ENCODE assay signal across 13 mouse cellular contexts in the genomic region with DNA sequence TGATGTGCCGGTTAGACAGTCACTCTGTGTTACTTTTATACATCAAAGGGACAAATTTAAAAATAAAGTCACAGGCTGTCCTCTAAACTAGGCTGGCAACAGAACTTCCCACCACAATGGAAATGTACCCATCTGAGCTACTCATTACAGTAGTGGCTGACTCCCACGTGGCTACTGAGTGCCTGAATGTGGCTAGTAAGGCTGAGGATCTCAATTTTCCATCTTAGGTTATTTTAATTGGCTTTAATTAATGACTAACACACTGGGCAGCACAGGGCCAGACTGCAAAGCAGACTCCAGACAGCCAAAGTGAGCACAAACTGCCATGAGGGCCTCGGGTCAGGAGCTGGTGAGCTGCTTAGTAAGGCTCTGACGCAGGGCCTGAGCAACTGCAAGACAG. TPM values are rescaled to one million over a fixed set of nuclear protein-coding genes. Genes with fewer than 3 reads are reported as not detected.
DNase-seq lines count a peak whose midpoint lies in the region; ATAC-seq lines count a peak whose summit lies in the region.
"Had no signal": no experiment of that assay in that cellular context is flagged by ENCODE, and none has a peak within 500 bp of the region (broad histone marks: within the 10 kb centered on the region; RNA-seq: fewer than 3 reads in every experiment).

No protein-coding gene starts in this region.

- ATAC-seq in megakaryocyte progenitor cell, adult 5-6 weeks (replicated peaks; ENCODE audit: poor library complexity): no peak

- peak; percentile 26 to 57 for DNase-seq in frontal cortex, postnatal 36 days (ENCODE audit: low spot score in 2 of 2)
- DNase-seq in frontal cortex, adult 2 months (ENCODE audit: extremely low spot score in 1 of 2, low spot score in 1 of 2): no peak
- peak; percentile 34 to 36 for DNase-seq in layer of hippocampus, postnatal 36 days
- DNase-seq in layer of hippocampus, adult 9-10 months (ENCODE audit: low spot score): no peak
- peak; percentile 60 for DNase-seq in brain, adult 2 months (ENCODE audit: low read depth, low spot score)
- DNase-seq in kidney, postnatal 4 days: peak; percentile 30 to 54
- no peak for DNase-seq in cerebellum, postnatal 25 days
- DNase-seq: adrenal gland, adult 2 months; cerebellum, adult 9-11 months; embryo, embryonic 11 days; heart, adult 18-20 months; lung, adult 2 months had no signal

RNA-seq across cellular contexts. Expression of gene Tbc1d14, which starts 31.6 kb away (rescaled TPM):
- 58.8 and 59.8 TPM in 2 replicates for polyA plus RNA-seq in frontal cortex, adult 2 months (2012; rRNA removed)
- total RNA-seq in layer of hippocampus, postnatal 36 days (2021): 10 to 100 TPM; 88.6 to 95.7 TPM
- 13.7 and 19.5 TPM in 2 replicates for total RNA-seq in megakaryocyte progenitor cell, adult 5-6 weeks (2015)
- total RNA-seq in megakaryocyte progenitor cell, adult 5-6 weeks (2017): 5.8 and 6.7 TPM in 2 replicates

Comparison
In these comparisons a context has a peak if more than half of its experiments do, and no peak if none do; other contexts are left out.
1. DNase-seq: peak in frontal cortex, postnatal 36 days (2 of 2), layer of hippocampus, postnatal 36 days (2 of 2), brain, adult 2 months (single experiment) and kidney, postnatal 4 days (2 of 2); none in frontal cortex, adult 2 months (0 of 2), layer of hippocampus, adult 9-10 months (single experiment) and cerebellum, postnatal 25 days (0 of 2).
2. RNA of gene Tbc1d14, which starts 31.6 kb away (total RNA-seq): 88.6 to 95.7 TPM in layer of hippocampus, postnatal 36 days; 5.8 to 19.5 TPM in megakaryocyte progenitor cell, adult 5-6 weeks; every median in the first group is over 4 times any median in the second.